Comparison of ENCODE assay signal across 13 mouse cellular contexts in the genomic region with DNA sequence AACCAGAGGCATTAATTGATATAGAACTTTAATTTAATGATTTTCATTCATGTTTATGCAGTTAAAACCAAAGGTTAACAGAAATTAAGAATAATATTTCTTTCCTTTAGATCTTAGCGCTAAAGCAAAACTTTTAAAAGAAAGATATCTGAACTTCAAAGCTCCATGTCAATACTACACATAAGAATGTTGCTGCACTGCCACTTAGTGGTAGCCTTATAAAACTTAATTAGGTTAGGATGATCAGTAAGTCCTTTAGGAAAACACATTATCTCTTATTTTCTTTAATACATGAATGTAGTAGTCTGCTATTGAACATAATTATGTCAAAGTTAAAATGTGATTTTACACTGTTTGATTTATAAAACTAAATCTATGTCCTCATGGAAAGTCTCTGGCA.
A peak's percentile ranks its signal among the peaks of the same experiment; 100 is the strongest.
DNase-seq lines count a peak whose midpoint lies in the region; ATAC-seq and TF ChIP-seq lines count a peak whose summit lies in the region.
"Had no signal": no experiment of that assay in that cellular context is flagged by ENCODE, and none has a peak within 500 bp of the region (broad histone marks: within the 10 kb centered on the region; RNA-seq: fewer than 3 reads in every experiment).

No protein-coding gene starts in this region.

- intact Hi-C loops in gastrocnemius, adult 2 months (cut with DNase I), result no loop called here

- no peaks in the 10 kb centered on the region for H3K36me3 ChIP-seq in midbrain, embryonic 11.5 days (ENCODE audit: control insufficient read depth, insufficient read depth, low read length)
- H3K36me3 ChIP-seq: limb, embryonic 15.5 days had no signal

- ATAC-seq in midbrain, embryonic 11.5 days (ENCODE audit: low FRiP score), result no peak

- no peak overlapping the region for H3K27ac ChIP-seq in gastrocnemius, adult 2 months
- H3K27ac ChIP-seq in midbrain, embryonic 11.5 days (ENCODE audit: low read depth, low read length), result no peak overlapping the region
- H3K27ac ChIP-seq: limb, embryonic 15.5 days had no signal

- no peak for TF ChIP-seq POLR2A in lung, adult 2 months (IDR thresholded peaks at IDR 0.05; ENCODE audit: borderline replicate concordance, extremely low read depth, low read depth, low read length)

- H3K9me3 ChIP-seq in midbrain, embryonic 11.5 days (ENCODE audit: control insufficient read depth, low read length), result no peaks in the 10 kb centered on the region
- H3K9me3 ChIP-seq: limb, embryonic 15.5 days had no signal

- H3K4me2 ChIP-seq in midbrain, embryonic 11.5 days, result no peak overlapping the region
- H3K4me2 ChIP-seq: limb, embryonic 15.5 days had no signal

- H3K27me3 ChIP-seq in midbrain, embryonic 11.5 days (ENCODE audit: control insufficient read depth, insufficient read depth, low read length), result no peaks in the 10 kb centered on the region
- H3K27me3 ChIP-seq: limb, embryonic 15.5 days had no signal

- TF ChIP-seq CTCF in gastrocnemius, adult 2 months (IDR thresholded peaks at IDR 0.05), result 0 out of 2 replicates have a peak, but pooled peaks have one; percentile 9
- no peak for TF ChIP-seq CTCF in lung, adult 2 months (IDR thresholded peaks at IDR 0.05; ENCODE audit: insufficient read depth, low read length)

- no peak overlapping the region for H3K4me3 ChIP-seq in gastrocnemius, adult 2 months
- H3K4me3 ChIP-seq in lung, adult 2 months (replicated peaks; ENCODE audit: extremely low read depth, low read depth, low read length), result no peak overlapping the region
- H3K4me3 ChIP-seq in midbrain, embryonic 11.5 days (ENCODE audit: low read depth, low read length), result no peak overlapping the region
- H3K4me3 ChIP-seq: limb, embryonic 15.5 days had no signal

- no peaks in the 10 kb centered on the region for H3K4me1 ChIP-seq in lung, adult 2 months (ENCODE audit: control insufficient read depth, insufficient read depth, low read length)
- H3K4me1 ChIP-seq in midbrain, embryonic 11.5 days (ENCODE audit: control insufficient read depth, insufficient read depth, low read length), result no peaks in the 10 kb centered on the region
- H3K4me1 ChIP-seq: limb, embryonic 15.5 days had no signal

- 33% methylated on average over 1 of the region's 1 CpGs for WGBS in lung, adult 2 months
- WGBS in midbrain, embryonic 11.5 days, result 54% methylated on average over 1 of the region's 1 CpGs

- no peak overlapping the region for H3K9ac ChIP-seq in midbrain, embryonic 11.5 days (ENCODE audit: low read length)
- H3K9ac ChIP-seq: limb, embryonic 15.5 days had no signal

- no peak for DNase-seq in gastrocnemius, adult 2 months
- no peak for DNase-seq in gastrocnemius, adult 8-10 months (ENCODE audit: low spot score in 2 of 2)
- peak; percentile 3 for DNase-seq in lung, postnatal 10 days
- no peak for DNase-seq in lung, adult 2 months
- peak; percentile 9 for DNase-seq in MEL-GATA-1-ER (ENCODE audit: extremely low read depth, low read depth)
- peak; percentile 1 for DNase-seq in retina, postnatal 1 day
- DNase-seq in midbrain, embryonic 11.5 days (ENCODE audit: low spot score, missing footprints), result no peak
- DNase-seq in cerebellum, postnatal 14 days, result no peak
- DNase-seq: cerebellum, postnatal 36 days; gastrocnemius, postnatal 25 days; kidney, adult 9 months; right cerebral cortex, adult 18-20 months had no signal

Comparison
In these comparisons a context has a peak if more than half of its experiments do, and no peak if none do; other contexts are left out.
1. DNase-seq: peak in lung, postnatal 10 days (single experiment), MEL-GATA-1-ER (single experiment) and retina, postnatal 1 day (single experiment); none in gastrocnemius, adult 2 months (single experiment), gastrocnemius, adult 8-10 months (0 of 2), lung, adult 2 months (single experiment), midbrain, embryonic 11.5 days (single experiment) and cerebellum, postnatal 14 days (0 of 2).